Mouse (Mus musculus): ENCODE results near the gene Atg101.
"Not testable (repeated sequence)": the region's sequence is repeated elsewhere in the genome, so short reads cannot be mapped to it uniquely, and the experiment has no call there.

The Atg101 gene

DNA sequence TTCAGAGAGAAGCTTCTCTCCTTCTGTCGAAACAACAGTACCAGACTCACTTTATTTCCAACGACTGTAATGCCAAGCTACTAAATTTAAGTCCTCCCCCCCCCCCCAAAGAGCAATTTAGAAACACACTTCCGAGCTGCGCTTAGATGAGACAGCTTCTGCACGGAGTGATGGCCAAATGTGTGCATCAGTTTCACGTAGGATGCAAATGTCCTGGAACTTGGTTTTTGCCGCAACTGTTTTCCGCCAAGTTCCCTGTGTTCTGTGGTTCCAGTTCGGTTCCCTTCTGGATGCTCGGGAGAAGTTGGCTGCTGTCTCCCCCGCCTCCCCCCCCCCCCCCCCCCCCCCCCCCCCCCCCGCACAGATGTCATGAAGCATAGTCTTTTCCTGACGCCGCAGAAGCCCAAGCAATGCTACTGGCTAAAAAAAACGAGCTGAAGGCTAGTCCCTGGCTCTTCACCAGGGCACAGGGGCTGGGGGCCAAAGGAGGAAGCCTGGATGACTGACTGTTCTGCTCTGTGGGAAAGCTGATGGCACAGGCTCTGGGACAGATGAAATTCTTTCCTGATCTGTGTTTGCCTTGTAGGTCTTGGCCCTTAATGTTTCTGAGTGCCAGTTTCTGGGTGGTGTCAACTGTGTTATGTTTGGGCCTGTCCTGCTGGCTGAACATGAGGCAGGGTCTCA lies 27.2 kb downstream of the Atg101 start:
- in situ Hi-C loops (cut with MseI, MboI): no loop called here

DNA sequence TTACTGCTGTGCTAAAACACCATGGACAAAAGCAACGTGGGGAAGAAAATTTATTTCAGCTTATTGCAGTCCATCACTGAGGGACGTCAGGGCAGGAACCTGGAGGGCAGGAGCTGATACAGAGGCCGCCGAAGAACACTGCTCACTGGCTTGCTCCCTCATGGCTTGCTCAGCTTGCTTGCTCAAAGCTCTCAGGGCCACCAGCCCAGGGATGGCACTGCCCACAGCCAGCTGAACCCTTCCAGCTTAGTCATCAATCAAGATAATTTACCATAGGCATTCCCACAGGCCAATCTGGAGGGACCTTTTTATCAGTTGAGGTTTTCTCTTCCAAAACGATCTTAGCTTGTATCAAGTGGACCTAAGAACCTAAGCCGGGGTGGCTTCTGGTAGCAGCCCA lies 27.9 kb downstream of the Atg101 start:
- in situ Hi-C loops (cut with MseI, MboI): no loop called here

- in situ Hi-C loops (cut with MseI, MboI): no loop called here
These were observed 31.3 kb downstream of the Atg101 start for GRCm38 (mm10) chr15:101315378-101315777.

DNA sequence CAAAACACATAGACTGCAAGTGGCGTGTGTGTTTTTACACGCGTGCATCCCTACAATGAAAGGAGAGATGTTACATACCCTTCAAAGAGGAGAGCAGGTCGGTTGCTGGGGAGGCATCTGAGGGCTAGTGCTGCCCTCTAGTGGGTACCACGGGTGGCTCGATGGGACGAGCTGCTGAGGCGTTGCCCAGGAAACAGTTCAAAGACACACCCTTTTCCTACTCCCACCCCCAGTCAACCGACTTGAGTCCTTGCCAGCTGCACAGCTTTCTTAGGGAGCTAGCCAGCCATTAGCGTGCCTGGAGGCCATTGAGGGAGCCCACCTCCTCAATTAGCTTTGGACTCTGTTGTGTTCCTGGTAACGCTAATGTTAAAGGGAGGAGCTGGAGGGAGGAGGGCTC lies 31.8 kb downstream of the Atg101 start:
- in situ Hi-C loops (cut with MseI, MboI): no loop called here

DNA sequence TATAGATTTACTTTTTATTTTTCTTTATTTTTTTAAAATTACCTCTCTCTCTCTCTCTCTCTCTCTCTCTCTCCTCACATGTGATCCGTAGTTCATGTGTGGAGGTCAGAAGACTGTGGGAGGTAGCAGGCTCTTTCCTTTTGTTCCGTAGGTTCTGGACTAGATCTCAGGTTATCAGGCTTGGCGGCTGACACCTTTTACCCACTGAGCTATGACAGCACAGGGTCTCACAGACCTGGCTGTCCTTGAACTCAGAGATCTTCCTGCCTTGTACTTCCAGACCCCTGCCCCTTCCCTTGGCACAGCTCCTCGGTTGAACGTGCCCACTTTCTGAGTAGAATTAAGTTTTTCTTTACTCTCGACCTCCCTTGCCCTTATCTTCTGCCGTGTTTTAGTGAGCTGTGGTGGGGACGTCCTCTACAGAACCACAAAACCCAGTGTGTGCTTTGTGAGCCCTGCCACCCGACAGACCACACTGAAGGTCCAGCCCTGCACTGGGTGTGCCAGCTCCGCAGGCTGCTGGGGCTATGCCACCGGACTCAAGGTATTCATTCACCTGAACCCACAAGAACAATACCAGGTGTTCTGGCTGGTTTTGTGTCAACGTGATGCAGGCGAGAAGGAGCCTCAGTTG lies 32.3 kb downstream of the Atg101 start:
- in situ Hi-C loops (cut with MseI, MboI): no loop called here

DNA sequence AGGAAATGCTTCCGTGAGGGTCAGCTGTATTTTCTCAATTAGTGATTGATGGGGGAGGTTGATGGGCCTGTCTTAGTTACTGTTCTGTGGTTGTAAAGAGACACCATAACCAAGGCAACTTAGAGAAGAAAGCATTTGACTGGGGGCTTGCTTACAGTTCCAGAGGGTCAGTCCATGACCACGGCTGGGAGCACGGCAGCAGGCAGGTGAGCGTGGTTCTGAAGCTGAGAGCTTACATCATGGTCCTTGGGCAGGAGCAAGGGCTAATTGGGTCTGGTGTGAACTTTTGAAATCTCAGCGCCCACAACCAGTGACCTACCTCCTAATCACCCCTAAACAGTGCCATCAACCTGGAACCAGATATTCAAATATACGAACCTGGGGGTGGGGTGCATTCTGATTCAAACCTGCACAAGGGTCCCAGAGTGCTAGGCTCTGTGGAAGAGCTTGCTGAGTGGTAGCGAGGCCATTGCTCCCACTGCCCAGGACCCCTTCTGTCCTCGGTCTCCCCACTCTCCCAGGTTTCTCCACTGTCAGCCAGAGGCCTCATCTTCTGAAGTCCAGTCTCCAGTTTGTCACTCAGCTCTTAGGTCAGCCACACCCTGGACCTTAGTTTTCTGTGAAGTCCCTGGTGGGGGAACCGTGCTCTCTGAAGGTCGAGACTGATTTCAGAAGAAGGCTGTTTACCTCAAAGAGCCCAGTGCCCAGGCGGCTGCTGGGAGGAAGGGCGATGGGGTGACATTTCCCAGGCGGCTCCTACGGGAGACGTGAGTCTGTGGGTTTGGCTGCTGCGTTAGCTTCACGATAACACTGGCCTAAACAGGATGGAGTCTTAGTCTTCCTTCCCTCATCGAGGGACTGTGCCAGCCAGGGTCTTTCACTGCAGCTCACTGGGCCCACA lies 33.1 kb downstream of the Atg101 start:
- in situ Hi-C loops (cut with MseI, MboI): no loop called here

GRCm38 (mm10) chr15:101317814-101318500 lies 33.9 kb downstream of the Atg101 start:
- in situ Hi-C loops (cut with MseI, MboI): no loop called here

DNA sequence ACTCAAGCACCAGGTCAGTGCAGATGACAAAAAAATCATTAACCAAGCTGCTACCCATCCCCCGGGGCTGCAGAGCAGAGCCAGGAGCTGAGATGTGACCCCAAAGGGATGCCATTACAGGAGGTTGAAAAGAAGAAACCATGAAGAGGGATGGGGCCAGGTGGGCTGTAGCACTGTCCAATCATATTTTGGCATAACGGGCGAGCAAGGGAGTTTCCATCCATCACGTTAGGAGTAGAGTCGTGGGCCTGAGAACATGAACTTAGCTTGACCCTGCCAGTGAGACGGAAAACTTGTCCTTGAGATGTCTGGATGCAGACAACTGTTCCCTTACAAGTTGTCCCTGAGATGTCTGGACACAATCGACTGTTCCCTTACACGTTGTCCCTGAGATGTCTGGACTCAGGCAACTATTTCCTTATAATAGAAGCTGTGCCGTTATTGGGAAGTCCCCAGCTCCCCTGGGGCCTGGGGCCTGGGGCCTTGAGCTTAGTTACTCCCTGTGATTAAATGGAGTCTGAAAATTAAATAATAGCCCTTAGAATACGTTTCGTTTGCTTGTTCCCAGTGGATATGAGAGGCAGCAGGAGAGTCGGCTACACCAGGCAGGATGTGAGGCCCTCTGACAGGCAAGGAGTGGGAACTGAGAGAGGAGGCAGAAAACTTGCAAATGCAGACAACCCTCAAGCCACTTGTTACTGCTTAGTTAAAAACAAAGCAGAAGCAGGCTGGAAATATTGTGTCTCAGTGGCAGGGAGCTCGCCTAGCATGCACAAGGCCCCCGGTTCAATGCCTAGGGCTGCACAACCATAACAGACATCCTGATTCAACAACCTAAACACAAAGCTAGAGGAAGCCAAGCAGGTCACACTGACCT lies 35.1 kb downstream of the Atg101 start:
- in situ Hi-C loops (cut with MseI, MboI): no loop called here

DNA sequence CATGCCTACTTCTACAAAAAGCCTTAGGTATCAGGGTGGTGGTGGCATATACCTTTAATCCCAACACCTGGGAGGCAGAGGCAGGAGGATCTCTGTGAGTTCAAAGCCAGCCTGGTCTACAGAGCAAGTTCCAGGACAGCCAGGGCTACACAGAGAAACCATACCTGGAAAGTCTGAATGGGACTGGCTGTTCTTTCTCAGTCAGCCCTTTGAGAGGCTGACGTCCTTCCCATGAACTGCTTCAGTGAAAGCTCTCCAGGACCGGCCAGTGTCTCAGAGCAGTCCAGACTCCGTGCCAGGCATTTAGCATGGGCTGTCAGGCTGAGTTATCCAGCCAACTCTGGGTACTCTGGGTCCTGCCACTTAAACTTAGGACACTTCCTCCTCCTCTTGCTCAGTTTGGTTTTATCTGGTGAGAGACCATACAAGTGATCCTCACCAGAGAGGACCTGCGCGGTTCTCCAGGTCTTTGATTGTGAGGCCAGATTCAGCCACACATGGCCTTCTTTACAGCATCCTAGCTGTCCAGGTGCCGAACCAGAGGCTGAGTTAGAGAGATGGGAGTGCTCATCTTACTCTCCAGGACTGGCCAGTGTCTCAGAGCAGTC lies 36.0 kb downstream of the Atg101 start:
- in situ Hi-C loops (cut with MseI, MboI): no loop called here

DNA sequence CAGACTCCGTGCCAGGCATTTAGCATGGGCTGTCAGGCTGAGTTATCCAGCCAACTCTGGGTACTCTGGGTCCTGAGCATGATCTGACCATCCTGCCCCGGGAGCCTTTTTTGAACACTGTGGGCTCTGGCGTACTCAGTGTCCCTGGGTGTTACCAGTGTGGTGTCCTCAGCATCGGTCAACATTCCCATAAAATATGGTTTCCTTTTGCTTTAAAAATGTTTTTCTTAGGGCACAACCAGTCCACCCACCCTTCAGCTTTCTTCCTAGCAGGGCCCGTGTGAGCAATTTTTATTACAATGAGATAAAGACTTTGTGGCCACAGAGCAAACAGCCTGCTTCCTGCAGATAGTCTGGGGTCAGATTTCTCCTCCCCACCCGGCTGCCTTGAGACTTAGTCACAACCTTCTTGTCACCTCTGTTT lies 36.6 kb downstream of the Atg101 start:
- in situ Hi-C loops (cut with MseI, MboI): no loop called here

- in situ Hi-C loops (cut with MseI, MboI): no loop called here
These were observed 37.1 kb downstream of the Atg101 start for GRCm38 (mm10) chr15:101321126-101321525.

- in situ Hi-C loops (cut with MseI, MboI): no loop called here
These were observed 38.0 kb downstream of the Atg101 start for GRCm38 (mm10) chr15:101322106-101322505.

- in situ Hi-C loops (cut with MseI, MboI): no loop called here
These were observed 38.6 kb downstream of the Atg101 start for GRCm38 (mm10) chr15:101322640-101323039.

DNA sequence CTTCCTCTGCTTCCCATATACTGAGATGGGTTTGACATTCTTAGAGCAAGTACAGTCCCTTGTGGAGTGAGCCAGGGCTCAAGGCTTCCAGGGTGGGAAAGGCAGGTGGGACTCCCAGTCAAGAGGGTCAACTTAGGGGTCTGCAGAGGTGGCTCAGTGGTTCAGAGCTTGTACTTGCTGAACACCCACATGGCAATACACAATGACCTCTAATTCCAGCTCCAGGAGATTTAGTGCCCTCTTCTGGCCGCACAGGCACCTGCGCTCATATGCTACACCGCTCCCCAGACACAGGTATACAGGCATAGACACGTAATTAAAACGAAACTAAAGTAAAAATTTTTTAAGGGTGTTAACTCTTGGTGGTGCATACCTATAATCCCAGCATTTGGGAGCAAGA lies 39.4 kb downstream of the Atg101 start:
- in situ Hi-C loops (cut with MseI, MboI): no loop called here

- in situ Hi-C loops (cut with MseI, MboI): not testable (repeated sequence)
These were observed 40.3 kb downstream of the Atg101 start for GRCm38 (mm10) chr15:101324409-101324808.

DNA sequence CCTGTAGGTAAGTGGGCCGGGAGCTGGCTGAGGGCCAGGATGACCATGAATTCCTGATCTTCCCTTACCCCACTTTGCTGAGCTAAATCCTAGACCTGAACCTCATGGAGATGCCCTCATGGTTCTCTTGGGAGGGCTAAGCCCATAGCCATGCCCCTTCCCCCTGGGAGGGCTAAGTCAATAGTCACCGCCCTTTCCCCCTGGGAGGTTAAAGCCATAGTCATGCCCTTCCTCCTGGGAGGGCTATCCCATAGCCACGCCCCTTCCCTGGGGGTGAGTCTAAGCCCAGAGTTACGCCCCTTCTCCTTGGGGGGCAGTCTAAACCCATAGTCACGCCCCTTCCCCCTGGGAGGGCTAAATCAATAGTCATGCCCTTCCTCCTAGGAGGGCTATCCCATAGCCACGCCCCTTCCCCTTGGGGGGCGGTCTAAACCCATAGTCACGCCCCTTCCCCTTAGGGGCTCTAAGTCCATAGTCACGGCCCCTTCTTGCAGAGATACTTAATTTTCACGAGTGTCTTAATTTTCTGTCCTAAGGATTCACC lies 42.0 kb downstream of the Atg101 start:
- in situ Hi-C loops (cut with MseI, MboI): loop anchor here in 1 of 2 experiments (25.0 kb wide), 1 partner anchor 436 kb away; no protein-coding TSS in a partner anchor

DNA sequence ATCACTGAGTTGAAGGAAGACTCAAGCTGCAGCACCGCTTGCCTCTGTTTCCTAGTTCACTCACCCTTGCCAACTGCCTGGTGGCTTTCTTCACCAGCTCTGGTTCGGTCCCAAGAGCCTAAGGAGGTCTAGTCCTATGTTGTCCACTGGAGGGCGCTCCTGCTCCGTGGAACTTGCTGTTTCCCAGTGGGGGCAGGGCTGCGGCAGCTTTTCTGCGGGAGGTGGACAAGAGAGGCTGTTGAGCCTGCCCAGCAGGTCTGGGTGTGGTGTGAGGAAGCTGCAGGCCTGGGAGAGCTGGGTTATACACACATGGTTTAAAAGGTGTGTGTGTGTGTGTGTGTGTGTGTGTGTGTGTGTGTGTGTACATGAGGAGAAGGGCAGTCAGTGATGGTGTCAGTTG lies 43.2 kb downstream of the Atg101 start:
- in situ Hi-C loops (cut with MseI, MboI): loop anchor here in 1 of 2 experiments (25.0 kb wide), 1 partner anchor 435 kb away; no protein-coding TSS in a partner anchor

DNA sequence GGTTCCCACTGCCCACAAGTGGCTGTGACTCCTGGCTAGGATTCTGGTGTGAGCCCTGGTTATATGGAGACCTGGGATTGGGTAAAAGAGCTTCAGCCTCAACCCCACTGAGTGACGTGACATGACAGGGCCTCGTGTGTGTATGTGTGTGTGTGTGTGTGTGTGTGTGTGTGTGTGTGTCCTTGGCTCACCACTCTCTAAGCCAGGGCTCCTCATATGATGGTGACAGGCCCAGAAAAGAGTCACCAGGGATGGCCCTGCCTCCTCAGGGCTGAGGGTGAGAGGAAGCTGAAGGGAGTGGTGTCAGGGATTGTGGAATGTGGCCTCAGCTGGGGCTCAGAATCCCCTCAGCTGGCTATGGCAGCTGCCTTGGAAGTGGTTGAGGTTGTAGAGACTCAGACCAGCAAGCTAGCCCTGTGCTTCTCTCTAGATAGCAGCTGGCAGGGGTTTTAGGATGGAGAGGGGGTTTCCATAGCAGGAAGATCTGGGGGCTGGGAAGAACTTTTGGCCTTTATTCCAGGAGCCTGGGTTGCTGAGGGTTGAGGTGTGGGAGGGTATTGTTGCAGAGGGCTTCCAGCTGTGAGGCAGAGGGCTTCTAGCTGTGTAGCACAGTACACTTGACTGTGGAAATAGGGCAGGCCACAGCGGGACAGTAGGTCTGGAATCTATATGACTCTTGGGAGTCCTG lies 44.9 kb downstream of the Atg101 start:
- in situ Hi-C loops (cut with MseI, MboI): loop anchor here in 1 of 2 experiments (25.0 kb wide), 1 partner anchor 433 kb away; no protein-coding TSS in a partner anchor

DNA sequence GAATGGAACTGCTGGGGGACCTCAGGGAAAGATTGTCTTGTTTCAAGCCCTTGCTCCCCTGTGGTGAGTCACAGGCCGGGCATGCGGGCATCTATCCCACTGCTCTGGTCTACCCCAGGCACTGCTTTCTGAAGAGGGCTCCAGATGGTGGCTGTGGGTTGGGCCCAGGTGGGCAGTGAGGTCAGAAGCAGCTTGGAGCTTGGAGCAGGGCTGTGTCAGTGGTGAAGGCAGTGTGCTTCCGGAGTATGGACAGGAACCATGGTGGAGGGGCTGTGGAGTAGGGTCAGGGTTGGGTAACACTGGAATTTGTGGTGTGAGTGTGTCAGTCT lies 45.5 kb downstream of the Atg101 start:
- in situ Hi-C loops (cut with MseI, MboI): loop anchor here in 1 of 2 experiments (25.0 kb wide), 1 partner anchor 433 kb away; no protein-coding TSS in a partner anchor
